Mouse (Mus musculus): ENCODE results near the gene Tecpr2.

The Tecpr2 gene

GRCm38 (mm10) chr12:110864008-110864407 lies 25.1 kb upstream of the Tecpr2 start:
- DNase-seq (ENCODE audit: low read depth) = no peak

GRCm38 (mm10) chr12:110865571-110865970 lies 23.5 kb upstream of the Tecpr2 start:
- no peak for DNase-seq (ENCODE audit: low read depth)

DNA sequence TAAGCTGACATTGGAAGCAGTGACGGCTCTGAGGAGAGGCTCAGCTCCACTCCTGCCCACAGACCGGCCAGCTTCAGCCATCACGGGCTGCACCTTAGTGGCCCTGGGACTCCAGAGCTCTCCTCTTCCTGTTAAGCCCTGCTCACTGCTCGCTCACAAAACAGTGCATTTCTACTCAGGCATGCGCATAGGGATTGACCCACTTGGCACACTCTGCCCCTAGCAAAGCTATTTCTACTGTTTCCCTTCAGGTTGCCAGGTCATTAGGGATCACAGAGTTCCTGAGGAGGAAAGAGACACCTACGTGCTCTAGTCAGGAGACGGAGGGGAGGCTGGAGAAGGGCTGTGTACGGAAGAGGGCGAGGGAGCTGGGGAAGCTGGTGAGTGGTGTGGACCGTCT lies 23.1 kb upstream of the Tecpr2 start:
- DNase-seq (ENCODE audit: low read depth) = no peak

DNA sequence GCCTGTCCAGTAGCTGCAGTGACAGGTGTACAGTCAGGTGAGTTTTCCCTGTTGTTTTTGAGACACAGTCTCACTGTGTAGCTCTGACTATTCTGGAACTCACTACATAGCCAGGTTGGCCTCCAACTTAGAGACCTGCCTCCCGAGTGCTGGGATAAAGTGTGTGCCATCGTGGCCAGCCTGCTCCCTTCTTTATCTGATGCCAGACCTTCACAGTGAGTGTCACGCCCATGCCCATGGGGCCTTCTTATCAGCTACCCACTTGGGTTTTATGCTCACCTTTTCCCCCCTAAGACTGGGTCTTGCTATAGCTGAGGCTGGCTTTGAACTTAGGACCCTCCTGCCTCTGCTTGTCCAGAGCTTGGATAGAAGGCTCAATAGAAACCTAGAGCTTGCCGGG lies 19.0 kb upstream of the Tecpr2 start:
- DNase-seq (ENCODE audit: low read depth) = no peak

DNA sequence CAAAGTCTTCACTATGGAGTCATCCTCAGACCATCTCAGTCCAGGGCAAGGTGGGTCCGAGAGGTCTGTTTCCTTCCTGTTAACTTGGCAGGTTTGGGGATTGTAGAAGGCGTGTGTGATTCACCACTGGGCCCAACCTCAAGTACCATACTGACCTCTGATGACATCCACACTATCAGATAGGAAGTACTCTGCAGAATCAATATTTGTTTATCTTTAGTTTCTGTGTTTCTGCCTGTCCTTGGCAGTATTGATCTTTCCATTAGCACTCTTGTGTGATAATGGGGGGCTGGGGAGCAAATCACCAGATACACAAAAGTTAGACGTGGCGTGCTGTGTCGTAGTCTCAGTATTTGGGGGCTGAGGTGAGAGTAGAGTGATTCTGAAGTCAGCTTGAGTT lies 17.8 kb upstream of the Tecpr2 start:
- no peak for DNase-seq (ENCODE audit: low read depth)

- DNase-seq (ENCODE audit: low read depth) = no peak
Observed at GRCm38 (mm10) chr12:110875351-110875750, 13.7 kb upstream of the Tecpr2 start.

DNA sequence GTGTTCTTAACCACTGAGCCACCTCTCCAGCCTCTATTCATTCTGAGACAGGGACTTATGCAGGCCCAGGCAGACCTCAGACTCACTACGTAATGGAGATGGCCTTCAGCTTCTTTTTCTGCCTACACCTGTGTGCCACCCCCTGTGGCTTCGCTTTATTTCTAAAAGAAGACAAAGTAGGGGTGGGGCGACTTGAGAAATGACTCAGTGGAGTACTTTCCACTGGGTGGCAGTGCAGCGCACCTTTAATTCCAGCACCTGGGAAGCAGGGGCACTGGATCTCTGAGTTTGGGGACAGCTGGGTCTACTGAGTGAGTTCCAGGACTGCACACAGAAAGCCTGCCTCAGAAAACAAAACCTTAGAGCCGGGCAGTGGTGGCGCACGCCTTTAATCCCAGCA lies 6.8 kb upstream of the Tecpr2 start:
- no peak for DNase-seq (ENCODE audit: low read depth)

- no peak for DNase-seq (ENCODE audit: low read depth)
Observed at GRCm38 (mm10) chr12:110885251-110885650, 3.8 kb upstream of the Tecpr2 start.

- no peak for DNase-seq (ENCODE audit: low read depth)
Observed at GRCm38 (mm10) chr12:110888106-110888505, 958 bp upstream of the Tecpr2 start.

GRCm38 (mm10) chr12:110888606-110889005 lies 458 bp upstream of the Tecpr2 start:
- no peak for DNase-seq (ENCODE audit: low read depth)

DNA sequence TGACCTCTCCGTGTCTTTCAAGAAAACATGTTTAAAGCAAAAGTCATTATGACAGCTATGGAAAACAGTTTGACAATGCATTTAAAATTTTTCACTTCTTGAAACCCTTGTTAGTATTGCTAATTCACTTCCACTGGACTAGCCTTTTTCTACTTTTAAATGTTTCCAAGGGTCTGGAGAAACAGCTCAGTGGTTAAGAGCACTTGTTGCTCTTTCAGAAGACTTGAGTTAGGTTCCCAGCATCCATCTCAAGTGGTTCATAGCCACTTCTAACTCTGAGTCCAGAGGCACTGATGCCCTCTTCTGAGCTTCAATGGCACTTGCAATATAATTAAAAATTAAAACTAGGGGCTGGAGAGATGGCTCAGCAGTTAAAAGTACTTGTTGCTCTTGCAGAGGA lies 2.8 kb downstream of the Tecpr2 start:
- no peak for DNase-seq (ENCODE audit: low read depth)

GRCm38 (mm10) chr12:110902106-110902505 lies 13.0 kb downstream of the Tecpr2 start:
- no peak for DNase-seq (ENCODE audit: low read depth)

- no peak for DNase-seq (ENCODE audit: low read depth)
Observed at GRCm38 (mm10) chr12:110903536-110903935, 14.5 kb downstream of the Tecpr2 start.

- no peak for DNase-seq (ENCODE audit: low read depth)
Observed at GRCm38 (mm10) chr12:110907845-110908244, 18.8 kb downstream of the Tecpr2 start.

- no peak for DNase-seq (ENCODE audit: low read depth)
Observed at GRCm38 (mm10) chr12:110909962-110910361, 20.9 kb downstream of the Tecpr2 start.

DNA sequence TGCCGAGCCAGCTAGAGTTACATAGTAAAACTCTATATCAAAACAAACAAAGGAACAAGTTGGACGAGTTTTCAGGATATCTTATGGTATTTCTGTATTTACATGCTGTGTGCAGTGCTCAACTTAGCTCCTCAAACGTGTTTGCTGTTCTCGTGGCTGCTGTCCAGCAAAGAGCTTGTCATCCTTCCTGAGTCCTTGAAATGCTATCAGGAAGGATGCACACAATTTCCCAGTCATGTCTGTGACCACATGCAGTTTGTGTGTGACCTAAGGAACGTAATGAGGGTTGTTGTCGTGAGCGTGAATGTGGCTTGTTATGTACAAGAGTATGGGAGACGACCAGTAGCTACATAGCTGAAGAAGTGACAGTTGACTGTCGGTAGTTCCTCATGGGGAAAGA lies 26.7 kb downstream of the Tecpr2 start:
- DNase-seq (ENCODE audit: low read depth) = no peak

DNA sequence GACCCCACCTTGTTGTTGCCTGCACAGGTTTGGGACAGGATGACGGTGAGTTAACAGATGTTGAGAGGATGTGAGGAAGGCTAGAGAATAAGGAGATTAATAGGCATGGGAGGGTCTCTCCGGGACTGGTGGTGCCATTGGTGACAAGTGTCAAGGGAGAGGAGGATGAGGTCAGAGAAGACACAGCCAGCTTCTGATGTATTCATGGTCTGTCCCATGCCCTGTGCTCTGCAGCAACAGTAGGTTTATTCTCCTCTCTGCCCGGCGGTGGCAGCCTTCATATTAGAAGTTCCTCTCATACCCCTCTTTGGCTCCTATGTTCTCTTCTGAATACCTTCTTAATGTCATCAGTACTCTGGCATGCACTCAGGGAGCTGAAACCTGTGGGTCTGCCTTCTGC lies 31.2 kb downstream of the Tecpr2 start:
- no peak for DNase-seq (ENCODE audit: low read depth)

DNA sequence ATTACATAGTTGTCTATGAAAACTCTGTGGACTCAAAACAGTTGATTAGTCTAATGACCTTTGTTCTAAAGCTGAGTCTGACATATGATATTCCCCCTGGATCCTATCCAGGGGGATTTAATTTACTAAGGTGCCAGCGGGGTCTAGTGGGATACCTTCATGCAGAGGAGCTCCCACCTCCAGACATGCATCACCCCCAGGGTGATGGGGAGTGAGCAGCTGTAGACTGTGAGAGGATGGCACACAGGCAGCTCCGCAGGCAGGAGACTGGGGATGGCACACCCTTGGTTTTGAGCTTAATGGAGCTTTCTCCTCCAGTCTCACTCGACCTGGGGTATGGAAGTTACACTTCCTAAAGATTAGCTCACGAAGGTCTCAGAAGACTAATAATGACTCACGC lies 32.5 kb downstream of the Tecpr2 start:
- no peak for DNase-seq (ENCODE audit: low read depth)

GRCm38 (mm10) chr12:110932820-110933219 lies 43.8 kb downstream of the Tecpr2 start:
- DNase-seq (ENCODE audit: low read depth) = no peak

GRCm38 (mm10) chr12:110935983-110936620 lies 47.0 kb downstream of the Tecpr2 start:
- DNase-seq (ENCODE audit: low read depth) = peak; percentile 65

DNA sequence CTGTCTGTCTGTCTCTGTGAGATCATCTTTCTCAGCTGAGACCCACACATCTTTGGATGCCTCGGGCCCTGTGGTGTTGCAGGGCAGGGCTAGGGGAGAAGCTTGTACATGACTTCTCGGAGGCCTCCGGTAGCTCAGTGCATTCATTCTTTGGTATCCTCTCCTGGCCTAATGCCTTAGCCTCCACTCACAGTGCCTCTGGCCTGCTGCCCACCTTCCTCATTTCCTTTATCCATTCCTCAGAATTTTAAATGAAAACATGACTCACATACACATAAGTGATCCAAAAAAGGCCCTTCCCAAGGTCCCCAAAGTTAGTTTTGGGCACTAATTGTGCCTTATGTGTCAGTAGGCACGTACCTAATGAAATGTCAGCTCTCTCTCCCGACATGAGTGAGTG lies 48.4 kb downstream of the Tecpr2 start:
- DNase-seq (ENCODE audit: low read depth) = no peak

DNA sequence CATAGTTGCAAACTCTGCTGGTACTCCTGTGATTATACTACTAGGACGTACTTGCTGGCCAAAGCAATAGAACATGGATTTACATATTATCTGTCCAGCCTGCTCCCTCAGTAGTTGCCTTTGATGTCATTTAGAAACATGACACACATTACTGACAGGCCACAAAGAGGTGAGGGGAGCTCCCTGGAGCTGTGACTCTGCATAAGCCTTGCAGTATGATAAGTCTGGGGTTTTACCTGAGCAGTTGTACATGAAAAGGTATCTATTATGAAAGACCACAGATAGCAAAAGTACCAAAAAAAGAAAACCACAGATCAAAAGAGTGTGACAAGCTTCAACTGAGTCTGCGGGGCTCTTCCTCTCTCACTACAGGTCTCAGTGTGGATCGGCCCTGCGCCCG lies 50.3 kb downstream of the Tecpr2 start:
- DNase-seq (ENCODE audit: low read depth) = no peak

GRCm38 (mm10) chr12:110940869-110941268 lies 51.8 kb downstream of the Tecpr2 start:
- no peak for DNase-seq (ENCODE audit: low read depth)

DNA sequence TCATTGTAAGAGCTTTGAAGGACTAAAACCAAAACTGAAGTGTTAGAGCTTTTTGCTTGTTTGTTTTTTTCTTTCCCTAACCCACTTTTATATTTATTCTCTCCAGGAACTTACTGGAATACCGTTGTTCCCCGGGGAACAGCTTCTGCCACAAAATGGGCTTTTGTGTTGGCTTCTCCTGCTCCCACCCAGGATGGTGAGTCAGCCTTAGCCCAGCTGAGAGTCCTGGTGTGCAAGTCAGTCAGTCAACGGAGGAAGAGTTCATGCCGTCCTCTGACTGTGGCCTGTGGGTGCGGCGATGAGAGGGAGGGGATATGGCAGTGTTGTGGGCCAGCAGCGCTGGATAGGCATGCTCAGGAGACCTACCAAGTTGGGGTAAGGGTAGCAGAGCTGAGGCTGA lies 57.2 kb downstream of the Tecpr2 start:
- no peak for DNase-seq (ENCODE audit: low read depth)

Measured in c-Kit-positive CD71-negative TER-119-negative erythroid progenitor cells, embryonic 14.5 days (primary cell).